Mouse (Mus musculus) heart, embryonic 16.5 days (tissue): ENCODE data around the gene Otulin. TPM values are rescaled to one million over a fixed set of nuclear protein-coding genes. Genes with fewer than 3 reads are reported as not detected.

Experiments used
- ATAC-seq: fragments of 200-750 bp; cut with Nextera tagmentation; replicated peaks from 2 replicates; pipeline ENCODE4 v1.8.0; 2017; ENCODE audit warnings: moderate number of reproducible peaks; ENCODE audit not compliant: insufficient read depth, low FRiP score; ENCODE audit errors: extremely low read depth
- H3K27ac ChIP-seq: fragments of 300-500 bp; sonication (generic); 2 replicates; pipeline ENCODE4 v1.5.1; 2014; ENCODE audit warnings: mild to moderate bottlenecking, low read length, control low read depth, moderate library complexity
- H3K27me3 ChIP-seq: fragments of 300-500 bp; sonication (generic); 2 replicates; pipeline ENCODE4 v1.6.1; 2014; ENCODE audit warnings: low read length, mixed read lengths; ENCODE audit not compliant: control insufficient read depth, insufficient read depth
- H3K36me3 ChIP-seq: fragments of 300-500 bp; sonication (generic); 2 replicates; pipeline ENCODE4 v1.6.1; 2014; ENCODE audit not compliant: control insufficient read depth, insufficient read depth
- H3K4me1 ChIP-seq: fragments of 300-500 bp; sonication (generic); 2 replicates; pipeline ENCODE4 v1.6.1; 2014; ENCODE audit warnings: low read length, mixed read lengths; ENCODE audit not compliant: control insufficient read depth, insufficient read depth
- H3K4me2 ChIP-seq: fragments of 300-500 bp; sonication (generic); 2 replicates; pipeline ENCODE4 v1.6.1; 2014; ENCODE audit warnings: low read depth, mild to moderate bottlenecking, control low read depth, low read length
- H3K4me3 ChIP-seq: fragments of 300-500 bp; sonication (generic); 2 replicates; pipeline ENCODE4 v1.5.1; 2014; ENCODE audit warnings: mild to moderate bottlenecking, control low read depth, low read length
- H3K9ac ChIP-seq: fragments of 300-500 bp; sonication (generic); 2 replicates; pipeline ENCODE4 v1.6.1; 2014; ENCODE audit warnings: low read length, control low read depth
- H3K9me3 ChIP-seq: fragments of 300-500 bp; sonication (generic); replicated peaks from 2 replicates; pipeline ENCODE4 v1.6.1; 2016; ENCODE audit warnings: low read length; ENCODE audit not compliant: control insufficient read depth
- WGBS: fragments of 180-500 bp; shearing (Covaris S2); extraction: QIAGEN DNeasy Blood & Tissue Kit; methylation state at CpG from one replicate; pipeline ENCODE4 v1.1.7; 2014; 5-methylcytosine and 5-hydroxymethylcytosine counted together
- polyA plus RNA-seq: library from polyadenylated mRNA; unstranded; fragments of >200 nt; fragmentation: Nextera tagmentation; extraction: Ambion mirVana; gene quantifications from 2 replicates; pipeline ENCODE4 v1.2.1, GENCODE M21; 2015

Gene Otulin
- polyA plus RNA-seq, 1 experiment from 2014 or later = 26.0 TPM

- WGBS = 73% methylated on average over 13 of the region's 13 CpGs
- no peaks in the 10 kb centered on the region for H3K9me3 ChIP-seq
- no peak overlapping the region for H3K4me3 ChIP-seq
- no peaks in the 10 kb centered on the region for H3K27me3 ChIP-seq
- H3K4me1 ChIP-seq = peaks cover 65% of the 10 kb centered on the region
- no peak overlapping the region for H3K9ac ChIP-seq
- H3K36me3 ChIP-seq = peaks cover 8% of the 10 kb centered on the region
- no peak for ATAC-seq
- no peak overlapping the region for H3K4me2 ChIP-seq
- H3K27ac ChIP-seq = peak overlapping the region; percentile 56
Observed at GRCm38 (mm10) chr15:27625014-27625889, 5.2 kb downstream of the Otulin start.

GRCm38 (mm10) chr15:27623286-27623685 lies 7.2 kb downstream of the Otulin start:
- Histone ChIP-seq H3K27me3 (no peaks in the 10 kb centered on the region), H3K27ac (no peak overlapping the region), H3K9me3 (no peaks in the 10 kb centered on the region), H3K9ac (no peak overlapping the region), H3K4me2 (no peak overlapping the region), H3K36me3 (peaks cover 8% of the 10 kb centered on the region), H3K4me1 (peaks cover 61% of the 10 kb centered on the region), H3K4me3 (no peak overlapping the region)
- WGBS = 72% methylated on average over 6 of the region's 6 CpGs
- no peak for ATAC-seq

DNA sequence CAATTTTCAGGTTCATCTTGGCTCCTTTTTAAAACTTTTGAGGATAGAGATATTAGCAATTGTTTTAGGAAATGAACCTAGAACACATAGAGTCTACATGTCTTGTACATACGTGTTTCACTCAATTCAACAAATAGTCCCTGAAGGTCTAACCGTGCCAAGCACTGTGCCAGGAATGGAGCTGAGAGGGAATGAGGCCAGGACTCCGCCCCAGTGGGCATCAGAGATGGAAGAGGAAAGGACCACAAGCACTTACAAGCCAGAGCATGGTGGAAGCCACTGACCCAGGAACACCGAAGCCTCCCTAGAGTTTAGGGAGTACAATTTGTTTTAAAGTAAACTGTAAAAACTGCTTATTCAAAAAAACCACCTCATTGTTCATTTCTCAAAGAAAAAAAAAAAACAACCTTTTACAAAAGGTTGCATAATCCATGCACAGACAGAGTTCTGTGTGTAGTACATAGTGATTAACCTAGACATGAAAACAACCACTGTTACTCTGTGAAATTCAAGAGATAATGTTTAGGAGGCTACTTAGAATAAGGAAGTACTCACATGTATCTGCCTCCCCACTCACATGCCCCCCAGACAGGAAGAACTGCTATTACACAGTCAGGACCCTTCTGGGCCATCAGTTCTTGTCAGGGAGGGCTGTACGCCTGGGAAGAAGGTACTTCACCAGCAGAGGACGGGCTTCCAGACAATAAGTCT lies 9.9 kb downstream of the Otulin start:
- no peak for ATAC-seq
- 0 out of 2 replicates have a peak overlapping the region, but pooled peaks have one; percentile 9 for H3K9ac ChIP-seq
- H3K9me3 ChIP-seq = no peaks in the 10 kb centered on the region
- WGBS = 77% methylated on average over 6 of the region's 6 CpGs
- peaks cover 6% of the 10 kb centered on the region for H3K36me3 ChIP-seq
- H3K4me1 ChIP-seq = peaks cover 46% of the 10 kb centered on the region
- H3K4me3 ChIP-seq = no peak overlapping the region
- H3K27me3 ChIP-seq = no peaks in the 10 kb centered on the region
- H3K4me2 ChIP-seq = no peak overlapping the region
- H3K27ac ChIP-seq = peak overlapping the region; percentile 6; the same call in 1 of the 2 replicates

DNA sequence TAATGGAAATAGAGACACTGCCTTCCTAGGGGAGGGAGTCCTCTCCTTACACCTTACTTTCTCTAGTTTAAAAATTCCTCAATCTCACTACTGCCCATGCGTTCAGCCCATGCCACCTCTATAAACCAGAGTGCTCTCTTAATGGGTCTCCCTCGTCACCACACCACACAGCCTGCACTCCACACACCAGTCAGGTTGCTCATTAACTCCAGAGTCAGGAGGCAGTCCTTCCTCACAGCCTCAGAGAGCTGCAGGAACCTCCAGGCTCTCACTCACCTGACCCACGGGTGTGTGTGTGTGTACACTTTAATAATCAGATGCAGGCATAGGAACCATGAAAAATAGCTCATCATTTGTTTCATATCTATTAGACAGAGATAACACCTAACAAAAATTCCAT lies 10.8 kb downstream of the Otulin start:
- 71% methylated on average over 3 of the region's 3 CpGs for WGBS
- Histone ChIP-seq H3K27ac (peak overlapping the region; percentile 95), H3K4me1 (peaks cover 37% of the 10 kb centered on the region), H3K4me3 (no peak overlapping the region), H3K36me3 (peaks cover 9% of the 10 kb centered on the region), H3K9me3 (no peaks in the 10 kb centered on the region), H3K4me2 (no peak overlapping the region), H3K9ac (no peak overlapping the region), H3K27me3 (no peaks in the 10 kb centered on the region)
- ATAC-seq = no peak

- H3K27me3 ChIP-seq = no peaks in the 10 kb centered on the region
- peaks cover 32% of the 10 kb centered on the region for H3K4me1 ChIP-seq
- H3K27ac ChIP-seq = peak overlapping the region; percentile 95
- H3K9me3 ChIP-seq = no peaks in the 10 kb centered on the region
- H3K4me3 ChIP-seq = no peak overlapping the region
- 30% methylated on average over 6 of the region's 6 CpGs for WGBS
- ATAC-seq = peak; percentile 88
- peak overlapping the region; percentile 48 for H3K4me2 ChIP-seq
- peaks cover 11% of the 10 kb centered on the region for H3K36me3 ChIP-seq
- H3K9ac ChIP-seq = peak overlapping the region; percentile 65
Observed at GRCm38 (mm10) chr15:27618778-27619533, 11.5 kb downstream of the Otulin start.

DNA sequence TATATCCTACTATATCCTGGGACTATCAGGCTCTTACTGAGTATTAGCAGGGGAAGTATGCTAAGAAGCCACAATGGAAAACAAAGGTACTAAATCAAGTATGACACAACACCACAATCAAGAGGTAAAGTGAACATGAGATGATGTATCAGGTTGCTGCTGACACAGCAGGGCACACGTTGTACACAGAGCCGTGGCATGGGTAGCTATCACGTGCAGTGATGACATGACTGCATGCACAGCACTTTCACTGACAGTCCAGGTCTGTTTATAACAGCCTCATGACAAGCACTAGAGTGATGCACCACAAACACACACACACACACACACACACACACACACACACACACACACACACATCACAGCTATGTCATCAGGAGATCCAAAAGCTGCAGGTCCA lies 13.3 kb downstream of the Otulin start:
- Histone ChIP-seq H3K36me3 (peaks cover 10% of the 10 kb centered on the region), H3K27ac (no peak overlapping the region), H3K4me3 (no peak overlapping the region), H3K27me3 (no peaks in the 10 kb centered on the region), H3K4me2 (no peak overlapping the region), H3K9ac (no peak overlapping the region), H3K9me3 (no peaks in the 10 kb centered on the region), H3K4me1 (peaks cover 27% of the 10 kb centered on the region)
- 70% methylated on average over 3 of the region's 3 CpGs for WGBS
- no peak for ATAC-seq

DNA sequence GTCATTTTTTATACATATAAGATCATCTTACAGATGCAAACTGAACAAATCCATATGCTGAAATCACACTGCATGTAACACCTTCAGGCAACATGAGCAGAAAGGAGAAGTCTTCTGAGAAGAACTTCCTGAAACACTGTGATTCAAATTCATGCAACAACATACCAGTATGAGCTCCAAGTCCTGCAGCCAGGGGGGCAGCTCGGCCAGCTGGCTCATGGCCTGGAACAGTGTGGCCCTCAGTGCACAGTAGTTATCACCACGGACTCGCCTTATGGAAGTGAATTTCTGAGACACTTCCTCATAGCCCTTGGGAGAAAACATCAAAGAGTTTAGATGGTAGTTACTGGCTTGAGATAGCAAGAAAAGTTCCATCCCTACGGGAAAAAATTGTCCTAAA lies 14.3 kb downstream of the Otulin start:
- H3K27me3 ChIP-seq = no peaks in the 10 kb centered on the region
- no peaks in the 10 kb centered on the region for H3K9me3 ChIP-seq
- peak; percentile 26; the same call in 1 of the 2 replicates for ATAC-seq
- H3K9ac ChIP-seq = no peak overlapping the region
- 45% methylated on average over 4 of the region's 4 CpGs for WGBS
- H3K27ac ChIP-seq = peak overlapping the region; percentile 54; the same call in 1 of the 2 replicates
- peaks cover 13% of the 10 kb centered on the region for H3K36me3 ChIP-seq
- H3K4me3 ChIP-seq = no peak overlapping the region
- no peak overlapping the region for H3K4me2 ChIP-seq
- H3K4me1 ChIP-seq = peaks cover 26% of the 10 kb centered on the region

- ATAC-seq = no peak
- H3K4me1 ChIP-seq = peaks cover 10% of the 10 kb centered on the region
- H3K9ac ChIP-seq = no peak overlapping the region
- H3K4me3 ChIP-seq = no peak overlapping the region
- H3K4me2 ChIP-seq = no peak overlapping the region
- H3K27ac ChIP-seq = no peak overlapping the region
- H3K36me3 ChIP-seq = peaks cover 25% of the 10 kb centered on the region
- 91% methylated on average over 4 of the region's 4 CpGs for whole genome bisulfite sequencing
- no peaks in the 10 kb centered on the region for H3K9me3 ChIP-seq
- H3K27me3 ChIP-seq = no peaks in the 10 kb centered on the region
Observed at GRCm38 (mm10) chr15:27613255-27613654, 17.2 kb downstream of the Otulin start.
